Mouse (Mus musculus) heart, embryonic 15.5 days (tissue): ENCODE data around the gene Srcap. TPM values are rescaled to one million over a fixed set of nuclear protein-coding genes. Genes with fewer than 3 reads are reported as not detected.
A peak's percentile ranks its signal among the peaks of the same experiment; 100 is the strongest.
"Not testable (repeated sequence)": the region's sequence is repeated elsewhere in the genome, so short reads cannot be mapped to it uniquely, and the experiment has no call there.

Source experiments
- ATAC-seq: fragments of 200-750 bp; cut with Nextera tagmentation; replicated peaks from 2 replicates; pipeline ENCODE4 v1.8.0; 2017; ENCODE audit warnings: low read depth, moderate TSS enrichment; ENCODE audit not compliant: insufficient number of reproducible peaks, insufficient read depth, low FRiP score
- H3K27ac ChIP-seq: fragments of 300-500 bp; sonication (generic); 2 replicates; pipeline ENCODE4 v1.5.1; 2015; ENCODE audit warnings: mild to moderate bottlenecking, inconsistent platforms
- H3K27me3 ChIP-seq: fragments of 300-500 bp; sonication (generic); 2 replicates; pipeline ENCODE4 v1.6.1; 2015; ENCODE audit warnings: inconsistent platforms
- H3K36me3 ChIP-seq: fragments of 300-500 bp; sonication (generic); 2 replicates; pipeline ENCODE4 v1.6.1; 2015; ENCODE audit warnings: mild to moderate bottlenecking, inconsistent platforms
- H3K4me1 ChIP-seq: fragments of 300-500 bp; sonication (generic); replicated peaks from 2 replicates; pipeline ENCODE4 v1.6.1; 2015; ENCODE audit warnings: inconsistent platforms
- H3K4me2 ChIP-seq: fragments of 300-500 bp; sonication (generic); 2 replicates; pipeline ENCODE4 v1.6.1; 2015; ENCODE audit warnings: inconsistent platforms, mild to moderate bottlenecking, moderate library complexity
- H3K4me3 ChIP-seq: fragments of 300-500 bp; sonication (generic); 2 replicates; pipeline ENCODE4 v1.5.1; 2015; ENCODE audit warnings: mild to moderate bottlenecking, inconsistent platforms
- H3K9ac ChIP-seq: fragments of 300-500 bp; sonication (generic); 2 replicates; pipeline ENCODE4 v1.6.1; 2015; ENCODE audit warnings: mild to moderate bottlenecking, inconsistent platforms
- H3K9me3 ChIP-seq: fragments of 300-500 bp; sonication (generic); replicated peaks from 2 replicates; pipeline ENCODE4 v1.6.1; 2016; ENCODE audit warnings: inconsistent platforms
- WGBS: fragments of 180-500 bp; shearing (Covaris S2); methylation state at CpG from one replicate; pipeline ENCODE4 v1.1.7; 2015; ENCODE audit warnings: mixed read lengths; 5-methylcytosine and 5-hydroxymethylcytosine counted together
- polyA plus RNA-seq: library from polyadenylated mRNA; unstranded; fragments of >200 nt; fragmentation: Nextera tagmentation; extraction: Ambion mirVana; gene quantifications from 2 replicates; pipeline ENCODE4 v1.2.1, GENCODE M21; 2015

Gene Srcap
- polyA plus RNA-seq, 1 experiment from 2014 or later, result 25.7 TPM

DNA sequence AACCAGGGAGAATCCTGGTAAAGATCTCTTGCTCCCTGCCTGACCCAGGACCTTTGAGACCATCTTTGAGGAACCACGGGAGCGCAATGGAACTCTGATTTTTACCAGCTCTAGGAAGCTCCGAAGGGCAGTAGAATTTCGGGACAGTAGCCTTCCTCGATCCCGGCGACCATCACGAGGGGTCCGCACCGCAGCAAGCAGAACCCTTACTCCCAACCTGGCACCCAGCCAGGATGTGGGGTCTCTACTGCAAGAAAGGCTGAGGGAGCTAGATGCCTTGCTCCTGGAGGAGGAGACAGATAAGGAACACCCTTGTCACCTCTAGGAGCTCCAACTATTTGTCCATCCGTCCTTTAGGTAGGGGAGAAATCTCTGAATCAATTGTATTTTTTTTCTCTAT, 35.4 kb upstream of the Srcap start:
- peaks cover 37% of the 10 kb centered on the region for H3K36me3 ChIP-seq
- no peak overlapping the region for H3K4me2 ChIP-seq
- no peak overlapping the region for H3K4me3 ChIP-seq
- no peak for ATAC-seq
- whole genome bisulfite sequencing, result 92% methylated on average over 11 of the region's 11 CpGs
- H3K4me1 ChIP-seq, result peaks cover 34% of the 10 kb centered on the region
- no peak overlapping the region for H3K9ac ChIP-seq
- no peaks in the 10 kb centered on the region for H3K27me3 ChIP-seq
- H3K27ac ChIP-seq, result no peak overlapping the region
- no peaks in the 10 kb centered on the region for H3K9me3 ChIP-seq

DNA sequence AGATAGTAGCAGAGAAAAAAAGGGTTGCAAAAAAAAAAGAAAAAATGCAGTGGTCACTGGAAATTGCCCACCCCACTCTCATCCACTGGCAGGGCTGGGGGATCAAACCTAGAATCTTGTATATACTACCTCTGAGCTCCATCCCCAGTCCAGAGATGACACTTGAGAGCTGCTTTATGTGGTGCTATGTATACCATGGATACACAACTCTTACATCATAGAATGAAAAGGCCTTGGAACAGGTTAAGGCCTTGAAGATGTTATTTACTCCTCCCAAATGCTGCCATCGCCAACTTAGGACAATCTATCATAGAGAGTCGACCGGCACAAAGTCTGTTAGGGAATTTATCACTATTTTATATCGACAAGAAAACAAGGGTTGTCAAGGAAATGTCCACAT, 34.9 kb upstream of the Srcap start:
- Histone ChIP-seq H3K4me1 (peaks cover 37% of the 10 kb centered on the region), H3K4me2 (peak overlapping the region; percentile 89), H3K9me3 (no peaks in the 10 kb centered on the region), H3K9ac (peak overlapping the region; percentile 58), H3K4me3 (peak overlapping the region; percentile 91), H3K27me3 (no peaks in the 10 kb centered on the region), H3K36me3 (peaks cover 37% of the 10 kb centered on the region), H3K27ac (peak overlapping the region; percentile 98)
- ATAC-seq, result no peak
- 65% methylated on average over 4 of the region's 4 CpGs for WGBS

DNA sequence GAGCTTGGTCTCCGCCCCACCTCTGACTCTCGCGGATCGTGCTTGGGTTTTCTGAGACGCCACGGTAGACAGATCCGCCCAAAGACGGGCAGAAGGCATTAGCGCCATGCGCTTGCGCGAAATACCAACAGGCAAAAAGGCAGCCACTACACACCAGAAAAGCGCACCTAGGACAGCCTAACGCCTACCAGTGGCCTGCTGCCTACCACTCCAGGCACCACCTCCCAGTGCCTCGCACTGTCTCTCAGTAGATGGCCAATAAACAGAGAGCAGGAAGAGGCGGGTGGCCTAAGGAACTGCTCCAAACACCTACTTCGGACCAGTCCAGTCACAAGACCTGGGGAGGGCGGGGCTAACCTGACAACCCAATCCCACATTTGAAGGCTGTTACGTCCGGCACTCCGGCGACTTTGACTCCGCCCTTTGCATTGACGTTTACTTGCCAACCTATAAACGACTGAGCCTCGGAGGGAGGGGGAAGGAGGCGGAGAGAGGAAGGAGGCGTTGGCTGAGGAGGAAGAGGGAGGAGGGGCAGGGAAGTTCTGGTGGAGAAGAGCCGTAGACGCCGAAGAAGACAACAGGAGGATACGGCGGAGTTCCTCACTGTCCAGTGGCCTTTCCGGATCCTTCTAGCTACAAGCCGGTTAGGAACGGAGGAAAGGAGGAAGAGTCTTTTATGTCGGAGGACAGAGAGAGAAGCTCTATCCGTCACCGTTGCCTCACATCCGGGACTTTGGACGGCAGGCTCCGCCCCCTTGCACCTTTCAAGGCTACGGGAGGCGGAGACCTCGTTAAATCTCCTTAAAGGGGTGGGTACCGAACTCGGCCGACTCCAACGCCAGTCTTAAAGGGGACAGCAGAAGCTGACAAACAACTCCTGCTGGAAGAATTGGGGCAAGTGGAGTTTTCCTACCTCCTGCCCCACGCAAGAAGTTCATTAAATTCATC, 33.8 kb upstream of the Srcap start:
- Histone ChIP-seq H3K36me3 (peaks cover 44% of the 10 kb centered on the region), H3K27ac (peak overlapping the region; percentile 98), H3K4me2 (peak overlapping the region; percentile 89), H3K4me3 (peak overlapping the region; percentile 91), H3K27me3 (no peaks in the 10 kb centered on the region), H3K9ac (peak overlapping the region; percentile 91), H3K4me1 (peaks cover 29% of the 10 kb centered on the region), H3K9me3 (no peaks in the 10 kb centered on the region)
- ATAC-seq, result peak; percentile 89
- under 1% methylated on average over 50 of the region's 50 CpGs for WGBS

DNA sequence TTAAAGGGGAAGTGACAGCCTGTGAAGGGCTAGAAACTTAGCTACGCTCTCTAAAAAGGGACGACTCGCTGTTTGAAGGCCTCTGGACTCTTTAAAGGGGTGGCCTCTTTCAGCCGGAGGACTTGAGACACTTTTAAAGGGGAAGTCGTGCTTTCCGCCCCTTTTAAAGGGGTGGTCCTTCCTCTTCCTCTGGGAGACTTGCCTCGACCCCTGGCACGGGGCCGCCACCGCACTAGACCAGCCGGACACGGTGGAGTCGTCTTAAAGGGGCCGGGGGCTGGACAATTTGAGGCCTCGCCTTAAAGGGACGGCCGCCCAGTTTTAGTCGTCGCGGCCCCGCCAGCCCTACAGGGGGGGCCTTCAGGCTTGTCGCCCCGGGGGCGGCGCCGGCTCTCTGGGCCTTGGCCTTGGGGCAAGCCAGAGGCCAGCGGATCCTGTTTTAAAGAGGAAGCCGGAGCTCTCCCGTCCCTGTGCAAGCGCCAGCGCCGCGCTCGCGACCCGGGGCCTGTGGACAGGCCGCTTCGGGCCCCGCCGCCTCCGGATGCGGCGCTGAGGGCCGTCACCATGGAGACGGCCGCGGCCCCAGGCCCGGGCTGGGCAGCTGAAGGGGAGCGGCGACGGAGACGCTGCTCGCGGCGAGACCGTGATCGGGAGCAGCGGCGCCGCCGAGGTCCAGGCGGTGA, 33.0 kb upstream of the Srcap start, which contains the start of gene Fbrs:
Gene Fbrs (plus strand): TSS at position 565 of the 683 bp plus-strand sequence.
- under 1% methylated on average over 62 of the region's 62 CpGs for WGBS
- Histone ChIP-seq H3K27ac (peak within 1 kb of the TSS; percentile 98), H3K9ac (peak within 1 kb of the TSS; percentile 91), H3K4me3 (peak within 1 kb of the TSS; percentile 91), H3K9me3 (no peaks in the 10 kb centered on the region), H3K4me1 (peaks cover 29% of the 10 kb centered on the region), H3K27me3 (no peaks in the 10 kb centered on the region), H3K36me3 (peaks cover 45% of the 10 kb centered on the region), H3K4me2 (peak within 1 kb of the TSS; percentile 89)
- ATAC-seq, result peak; percentile 84

DNA sequence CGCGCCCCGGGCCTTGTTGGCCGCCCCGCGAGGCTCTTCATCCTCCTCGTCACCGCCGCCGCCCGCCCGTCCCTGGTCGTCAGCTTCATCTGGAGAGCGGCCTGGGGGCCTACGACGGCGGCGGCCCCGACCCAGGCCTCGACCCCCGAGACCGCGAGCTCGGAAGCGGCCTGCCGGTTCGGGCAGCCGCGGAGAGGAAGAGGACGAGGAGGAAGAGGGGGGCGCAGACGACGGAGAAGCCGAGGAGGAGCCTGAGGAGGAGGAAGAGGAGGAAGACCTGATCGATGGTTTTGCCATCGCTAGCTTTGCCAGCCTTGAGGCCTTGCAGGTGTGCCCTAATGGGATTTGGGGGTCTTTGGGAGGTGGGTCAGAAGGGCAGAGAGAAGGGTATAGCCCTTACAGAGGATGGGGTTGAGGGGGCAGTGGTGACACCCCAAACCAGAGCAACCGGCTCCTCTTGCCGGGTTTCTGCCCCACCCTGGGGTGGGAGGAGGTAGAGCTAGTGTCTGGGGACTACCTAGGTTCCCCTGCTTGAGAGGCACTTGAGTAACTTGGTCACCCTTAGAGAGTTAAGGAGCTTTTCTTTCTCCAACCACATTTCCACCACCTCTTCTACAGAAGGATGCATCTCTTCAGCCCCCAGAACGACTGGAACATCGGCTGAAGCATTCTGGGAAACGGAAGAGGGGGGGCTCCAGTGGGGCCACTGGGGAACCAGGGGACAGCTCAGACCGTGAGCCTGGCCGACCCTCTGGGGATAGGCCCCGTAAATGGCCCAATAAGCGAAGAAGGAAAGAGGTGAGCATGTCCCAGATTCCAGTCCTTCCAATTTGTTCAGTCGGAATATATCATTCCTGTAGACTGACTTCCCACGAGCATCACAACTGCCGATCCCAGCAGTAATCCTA, 32.2 kb upstream of the Srcap start:
- Histone ChIP-seq H3K27me3 (no peaks in the 10 kb centered on the region), H3K4me2 (peak overlapping the region; percentile 89), H3K4me3 (peak overlapping the region; percentile 91), H3K27ac (peak overlapping the region; percentile 98), H3K36me3 (peaks cover 45% of the 10 kb centered on the region), H3K4me1 (peaks cover 29% of the 10 kb centered on the region), H3K9me3 (no peaks in the 10 kb centered on the region), H3K9ac (peak overlapping the region; percentile 91)
- WGBS, result 2% methylated on average over 48 of the region's 48 CpGs
- ATAC-seq, result no peak

DNA sequence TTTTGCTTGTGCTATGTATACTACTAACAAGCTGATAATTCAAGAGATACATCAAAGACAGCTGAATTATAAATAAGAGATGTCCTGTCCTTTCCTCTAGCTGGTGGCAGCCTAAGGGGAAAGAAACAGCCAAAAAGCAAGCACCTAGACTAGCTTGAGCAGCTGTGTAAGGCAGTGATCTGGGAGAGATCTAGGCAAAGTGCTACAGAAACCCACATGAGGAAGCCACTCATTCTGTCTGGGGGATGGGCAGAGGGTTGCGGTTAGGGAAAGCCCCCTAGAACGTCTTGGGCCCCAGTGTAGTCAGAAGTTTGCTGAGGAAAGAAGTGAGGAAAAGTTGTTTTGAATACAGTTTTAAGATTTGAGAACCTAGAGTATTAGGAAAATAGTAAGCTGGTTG, 31.5 kb upstream of the Srcap start:
- WGBS, result 55% methylated on average over 2 of the region's 2 CpGs
- no peak for ATAC-seq
- peak overlapping the region; percentile 89 for H3K4me2 ChIP-seq
- peaks cover 29% of the 10 kb centered on the region for H3K4me1 ChIP-seq
- H3K4me3 ChIP-seq, result peak overlapping the region; percentile 91
- peaks cover 45% of the 10 kb centered on the region for H3K36me3 ChIP-seq
- peak overlapping the region; percentile 98; the same call in 1 of the 2 replicates for H3K27ac ChIP-seq
- H3K9ac ChIP-seq, result peak overlapping the region; percentile 91
- H3K9me3 ChIP-seq, result no peaks in the 10 kb centered on the region
- H3K27me3 ChIP-seq, result no peaks in the 10 kb centered on the region

DNA sequence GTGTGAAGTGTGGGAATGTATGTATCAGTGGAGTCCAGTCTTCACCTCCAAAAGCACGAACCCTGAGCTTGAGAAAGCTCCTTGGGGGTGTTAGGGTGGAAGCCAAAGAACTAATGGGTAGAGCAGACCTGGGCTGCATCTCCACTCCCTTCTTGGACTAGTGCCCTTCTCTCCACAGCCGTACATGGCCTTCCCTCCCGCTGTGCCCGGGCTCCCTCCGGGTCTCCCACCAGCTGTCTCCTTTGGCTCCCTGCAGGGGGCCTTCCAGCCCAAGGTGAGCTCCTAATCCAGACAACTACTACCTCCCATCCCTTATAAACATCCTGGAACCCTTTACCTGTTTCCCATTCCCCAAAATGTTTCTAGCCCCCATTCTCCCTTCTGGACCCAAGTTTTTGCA, 26.4 kb upstream of the Srcap start:
- Histone ChIP-seq H3K4me2 (no peak overlapping the region), H3K36me3 (peaks cover 74% of the 10 kb centered on the region), H3K27me3 (no peaks in the 10 kb centered on the region), H3K9me3 (no peaks in the 10 kb centered on the region), H3K4me1 (peaks cover 10% of the 10 kb centered on the region), H3K9ac (no peak overlapping the region), H3K27ac (no peak overlapping the region), H3K4me3 (no peak overlapping the region)
- ATAC-seq, result no peak
- 84% methylated on average over 5 of the region's 5 CpGs for WGBS

DNA sequence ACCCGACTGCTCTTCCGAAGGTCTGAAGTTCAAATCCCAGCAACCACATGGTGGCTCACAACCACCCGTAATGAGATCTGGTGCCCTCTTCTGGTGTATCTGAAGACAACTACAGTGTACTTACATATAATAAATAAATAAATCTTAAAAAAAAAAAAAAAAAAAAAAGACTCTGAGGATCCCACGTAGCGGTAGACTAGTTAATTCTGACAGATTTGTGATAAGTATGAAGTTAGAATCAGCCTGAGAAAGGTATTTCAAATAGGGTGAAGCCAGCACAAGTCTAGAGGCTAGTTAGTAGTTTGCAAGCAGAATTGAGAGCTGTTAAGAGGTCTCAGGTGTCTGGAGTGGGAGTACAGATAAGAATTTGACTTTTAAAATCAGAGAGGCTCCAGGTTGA, 23.4 kb upstream of the Srcap start:
- H3K4me3 ChIP-seq, H3K27me3 ChIP-seq, H3K4me2 ChIP-seq, ATAC-seq, H3K27ac ChIP-seq, H3K4me1 ChIP-seq, H3K9me3 ChIP-seq, H3K9ac ChIP-seq: not testable (repeated sequence)
- peaks cover 88% of the 10 kb centered on the region for H3K36me3 ChIP-seq
- WGBS, result 80% methylated on average over 5 of the region's 5 CpGs

DNA sequence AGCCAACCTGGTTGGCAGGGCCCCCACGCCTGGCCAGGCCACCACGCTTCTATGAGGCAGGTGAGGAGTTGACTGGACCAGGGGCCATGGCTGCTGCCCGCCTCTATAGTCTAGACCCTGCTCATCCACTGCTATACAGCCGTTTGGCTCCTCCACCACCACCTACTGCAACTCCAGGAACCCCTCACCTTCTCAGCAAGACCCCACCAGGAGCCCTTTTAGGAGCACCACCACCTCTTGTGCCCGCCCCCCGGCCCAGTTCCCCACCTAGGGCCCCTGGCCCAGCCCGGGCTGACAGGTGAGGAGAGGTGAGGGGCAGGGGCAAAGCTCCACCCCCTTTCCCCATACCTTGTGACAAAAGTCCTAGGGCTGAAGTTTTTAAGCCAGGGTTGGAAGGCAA, 21.8 kb upstream of the Srcap start:
- H3K9me3 ChIP-seq, result no peaks in the 10 kb centered on the region

DNA sequence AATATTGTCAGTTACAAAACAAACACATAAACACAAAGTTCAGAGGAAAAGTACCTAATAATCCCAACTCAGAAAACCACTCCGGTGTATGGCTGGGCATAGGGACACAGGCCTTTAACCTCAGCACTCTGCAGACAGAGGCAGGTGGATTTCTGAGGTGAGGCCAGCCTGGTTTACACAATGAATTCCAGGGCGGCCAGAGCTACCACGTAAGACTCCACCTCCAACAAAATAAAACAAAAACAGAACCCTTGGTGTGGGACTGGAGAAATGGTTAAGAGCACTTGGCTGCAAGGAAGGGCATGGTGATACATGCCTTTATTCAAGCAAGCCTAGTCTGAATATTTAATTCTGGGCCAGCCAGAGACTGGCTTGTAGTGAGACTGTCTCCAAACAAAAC, 19.9 kb upstream of the Srcap start:
- Histone ChIP-seq H3K27me3 (no peaks in the 10 kb centered on the region), H3K4me3 (no peak overlapping the region), H3K27ac (no peak overlapping the region), H3K9ac (no peak overlapping the region), H3K4me1 (peaks cover 9% of the 10 kb centered on the region), H3K36me3 (peaks cover 57% of the 10 kb centered on the region), H3K9me3 (no peaks in the 10 kb centered on the region), H3K4me2 (no peak overlapping the region)
- ATAC-seq, result no peak
- 92% methylated on average over 3 of the region's 3 CpGs for WGBS

More for the DNA sequence above, 21.8 kb upstream of the Srcap start:
- WGBS, result 93% methylated on average over 7 of the region's 7 CpGs
- H3K4me2 ChIP-seq, result no peak overlapping the region
- H3K27me3 ChIP-seq, result no peaks in the 10 kb centered on the region
- no peak overlapping the region for H3K9ac ChIP-seq
- no peak for ATAC-seq
- H3K27ac ChIP-seq, result no peak overlapping the region
- peaks cover 73% of the 10 kb centered on the region for H3K36me3 ChIP-seq
- peaks cover 9% of the 10 kb centered on the region for H3K4me1 ChIP-seq
- no peak overlapping the region for H3K4me3 ChIP-seq

DNA sequence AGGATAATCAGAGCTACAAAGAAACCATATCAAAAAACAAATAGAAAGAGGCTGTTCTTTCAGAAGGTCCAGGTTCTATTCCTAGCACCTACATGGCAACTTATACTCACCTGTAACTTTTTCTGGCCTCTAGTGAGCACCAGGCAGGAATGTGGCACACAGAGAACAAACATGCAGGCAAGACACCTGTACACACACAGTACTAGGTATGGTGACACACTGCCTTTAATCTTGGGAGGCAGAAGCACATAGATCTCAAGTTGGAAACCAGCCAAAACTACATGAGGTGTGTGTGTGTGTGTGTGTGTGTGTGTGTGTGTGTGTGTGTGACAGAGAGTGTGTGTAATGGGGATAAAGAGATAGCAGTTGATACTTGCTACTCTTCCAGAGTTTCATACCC, 17.1 kb upstream of the Srcap start:
- Histone ChIP-seq H3K4me1 (peaks cover 9% of the 10 kb centered on the region), H3K4me3 (no peak overlapping the region), H3K9ac (no peak overlapping the region), H3K27ac (no peak overlapping the region), H3K4me2 (no peak overlapping the region), H3K36me3 (peaks cover 32% of the 10 kb centered on the region), H3K9me3 (no peaks in the 10 kb centered on the region), H3K27me3 (no peaks in the 10 kb centered on the region)
- no peak for ATAC-seq
